Mouse (Mus musculus) forebrain, embryonic 12.5 days (tissue): ENCODE results near the gene Ptch2. TPM values are rescaled to one million over a fixed set of nuclear protein-coding genes. Genes with fewer than 3 reads are reported as not detected.

Experiments
- microRNA-seq: library from miRNA; unstranded; fragments of <30 nt; microRNA quantifications from one replicate; pipeline ENCODE4, GENCODE M21; 2017
- polyA plus RNA-seq: library from polyadenylated mRNA; unstranded; fragments of >200 nt; fragmentation: Nextera tagmentation; extraction: Ambion mirVana; gene quantifications from 2 replicates; pipeline ENCODE4 v1.2.1, GENCODE M21; 2016

Ptch2 gene
- polyA plus RNA-seq, 1 experiment from 2014 or later, result 5.9 TPM

Small RNAs within 50 kb of the gene (microRNA-seq; reads per million reads assigned to microRNA genes)
- not detected for gene Gm22398

Other genes with a start within 250 kb of the Ptch2 start
- gene Zswim5, start 218.7 kb upstream of the Ptch2 start, polyA plus RNA-seq, result 12.0 and 13.3 TPM in 2 replicates
- gene Urod, start 101.7 kb upstream of the Ptch2 start, polyA plus RNA-seq, result 76.0 and 78.0 TPM in 2 replicates
- gene Hectd3, start 100.8 kb upstream of the Ptch2 start, polyA plus RNA-seq, result 17.1 and 21.2 TPM in 2 replicates
- gene Eif2b3, start 76.7 kb upstream of the Ptch2 start, polyA plus RNA-seq, result 41.0 and 44.1 TPM in 2 replicates
- 3.2 and 5.2 TPM in 2 replicates for gene Btbd19, start 29.6 kb downstream of the Ptch2 start, polyA plus RNA-seq
- gene Tctex1d4, start 30.7 kb downstream of the Ptch2 start, polyA plus RNA-seq, result not detected in 2 replicates
- 17.7 and 23.1 TPM in 2 replicates for gene Plk3, start 37.9 kb downstream of the Ptch2 start, polyA plus RNA-seq
- gene Rps8, start 60.2 kb downstream of the Ptch2 start, polyA plus RNA-seq, result 668 and 669 TPM in 2 replicates
- gene Kif2c, start 86.6 kb downstream of the Ptch2 start, polyA plus RNA-seq, result 97.4 and 101 TPM in 2 replicates
- gene Tmem53, start 155.9 kb downstream of the Ptch2 start, polyA plus RNA-seq, result 7.8 and 8.4 TPM in 2 replicates
- 0.23 and 0.33 TPM in 2 replicates for gene Armh1, start 156.1 kb downstream of the Ptch2 start, polyA plus RNA-seq